Mouse (Mus musculus) ES-Bruce4 (cell line): ENCODE data around the gene Ankdd1a. TPM values are rescaled to one million over a fixed set of nuclear protein-coding genes. Genes with fewer than 3 reads are reported as not detected.

Experiments used
- H3K27ac ChIP-seq: 2 replicates; pipeline ENCODE4 v1.5.1; 2012; ENCODE audit warnings: low read length, inconsistent platforms; ENCODE audit not compliant: insufficient read depth
- H3K27me3 ChIP-seq: 2 replicates; pipeline ENCODE4 v1.6.1; 2012; ENCODE audit warnings: mild to moderate bottlenecking, low read length, inconsistent platforms; ENCODE audit not compliant: control insufficient read depth, poor library complexity, insufficient read depth, severe bottlenecking
- H3K36me3 ChIP-seq: 2 replicates; pipeline ENCODE4 v1.6.1; 2012; ENCODE audit warnings: inconsistent platforms, mild to moderate bottlenecking, low read length, moderate library complexity; ENCODE audit not compliant: control insufficient read depth, poor library complexity, insufficient read depth, severe bottlenecking
- H3K4me1 ChIP-seq: one replicate; pipeline ENCODE4 v1.8.1; 2011; ENCODE audit warnings: low read length; ENCODE audit not compliant: control insufficient read depth, insufficient read depth
- H3K4me3 ChIP-seq: 2 replicates; pipeline ENCODE4 v1.5.1; 2011; ENCODE audit warnings: low read depth, mild to moderate bottlenecking, low read length
- H3K9ac ChIP-seq: 2 replicates; pipeline ENCODE4 v1.6.1; 2012; ENCODE audit warnings: low read depth, mild to moderate bottlenecking, inconsistent platforms; ENCODE audit not compliant: poor library complexity, severe bottlenecking
- H3K9me3 ChIP-seq: replicated peaks from 2 replicates; pipeline ENCODE4 v1.6.1; 2012; ENCODE audit warnings: mild to moderate bottlenecking, low read length, inconsistent platforms; ENCODE audit not compliant: control insufficient read depth, poor library complexity, insufficient read depth, severe bottlenecking
- CTCF ChIP-seq: IDR thresholded peaks from one replicate; pipeline ENCODE4 v1.8.1; 2011; ENCODE audit warnings: low read depth, low read length
- EP300 ChIP-seq: IDR thresholded peaks from 2 replicates; pipeline ENCODE4 v1.6.1; 2011; ENCODE audit warnings: low read depth, low read length; ENCODE audit not compliant: insufficient read depth
- POLR2A ChIP-seq: IDR thresholded peaks from one replicate; pipeline ENCODE4 v1.8.1; 2011; ENCODE audit warnings: low read length; ENCODE audit not compliant: insufficient read depth
- polyA plus RNA-seq: library from polyadenylated mRNA; stranded (reverse); fragments of >200 nt; gene quantifications from 2 replicates; pipeline ENCODE4 v1.2.4, GENCODE M21; 2011; ENCODE audit warnings: low read depth; ENCODE audit not compliant: missing spikeins, insufficient read depth, insufficient read length

The Ankdd1a gene
- polyA plus RNA-seq, result not detected in 2 replicates

- H3K36me3 ChIP-seq, result no peaks in the 10 kb centered on the region
- H3K4me1 ChIP-seq, result no peaks in the 10 kb centered on the region
- no peaks in the 10 kb centered on the region for H3K9me3 ChIP-seq
- TF ChIP-seq EP300 (no peak), POLR2A (no peak), CTCF (no peak)
- peak within 1 kb of the TSS; percentile 43 for H3K4me3 ChIP-seq
- H3K27me3 ChIP-seq, result no peaks in the 10 kb centered on the region
- no peak within 1 kb of the TSS for H3K27ac ChIP-seq
- H3K9ac ChIP-seq, result peak within 1 kb of the TSS; percentile 8; the same call in 1 of the 2 replicates
These were observed at the start of gene Ankdd1a for GRCm38 (mm10) chr9:65519807-65520504. Ankdd1a (minus strand) TSS chr9:65520193.

- Histone ChIP-seq H3K27ac (no peak overlapping the region), H3K9me3 (no peaks in the 10 kb centered on the region), H3K27me3 (no peaks in the 10 kb centered on the region), H3K4me1 (no peaks in the 10 kb centered on the region), H3K36me3 (no peaks in the 10 kb centered on the region), H3K4me3 (no peak overlapping the region), H3K9ac (no peak overlapping the region)
- TF ChIP-seq POLR2A (no peak), CTCF (no peak), EP300 (no peak)
These were observed 49.5 kb upstream of the Ankdd1a start for GRCm38 (mm10) chr9:65569491-65569971.

- no peaks in the 10 kb centered on the region for H3K27me3 ChIP-seq
- H3K27ac ChIP-seq, result no peak overlapping the region
- H3K9ac ChIP-seq, result no peak overlapping the region
- no peak overlapping the region for H3K4me3 ChIP-seq
- H3K36me3 ChIP-seq, result no peaks in the 10 kb centered on the region
- H3K4me1 ChIP-seq, result no peaks in the 10 kb centered on the region
- TF ChIP-seq POLR2A (no peak), EP300 (no peak), CTCF (no peak)
- H3K9me3 ChIP-seq, result no peaks in the 10 kb centered on the region
These were observed 48.8 kb upstream of the Ankdd1a start for GRCm38 (mm10) chr9:65568787-65569186.

DNA sequence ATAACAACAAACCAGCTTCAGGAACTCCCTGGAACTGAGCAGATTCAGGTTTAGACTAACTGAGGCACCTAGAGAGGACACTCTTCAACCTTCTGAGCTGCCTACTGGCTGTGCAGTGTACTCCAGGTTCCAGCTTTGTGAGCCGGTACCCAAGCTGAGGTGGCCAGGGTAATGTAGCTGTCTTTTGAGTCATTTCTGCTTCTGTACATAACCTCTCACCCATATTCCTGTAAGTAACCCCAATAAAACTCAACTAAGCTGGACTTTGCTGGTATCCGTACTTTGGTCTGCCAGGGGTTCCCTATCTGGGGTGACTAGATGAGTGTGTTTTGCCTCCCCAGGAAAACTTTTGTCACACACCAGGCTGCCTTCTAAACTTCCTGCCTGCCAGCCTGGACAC lies 44.7 kb upstream of the Ankdd1a start:
- Histone ChIP-seq H3K4me1 (no peaks in the 10 kb centered on the region), H3K27me3 (no peaks in the 10 kb centered on the region), H3K27ac (no peak overlapping the region), H3K9me3 (no peaks in the 10 kb centered on the region), H3K9ac (no peak overlapping the region), H3K4me3 (no peak overlapping the region), H3K36me3 (no peaks in the 10 kb centered on the region)
- TF ChIP-seq EP300 (no peak), POLR2A (no peak), CTCF (no peak)

DNA sequence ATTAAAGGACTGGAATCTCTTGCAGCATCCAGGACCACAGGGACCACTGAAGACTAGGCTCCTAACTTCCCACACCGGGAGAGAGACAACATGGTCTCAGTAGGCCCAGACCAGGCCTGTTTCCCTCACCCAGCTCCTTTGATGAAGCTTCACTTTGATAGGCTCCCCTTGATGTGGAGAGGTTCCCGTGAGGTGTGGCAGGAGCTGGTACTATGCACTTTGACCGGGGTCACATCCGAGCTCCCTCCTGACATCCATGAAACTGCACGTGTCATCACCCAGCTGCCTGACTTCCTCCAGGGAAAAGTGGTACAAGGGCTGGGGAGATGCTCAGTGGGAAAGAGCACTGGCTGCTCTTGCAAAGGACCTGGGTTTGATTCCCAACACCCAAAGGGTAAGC lies 43.1 kb upstream of the Ankdd1a start:
- Histone ChIP-seq H3K27me3 (no peaks in the 10 kb centered on the region), H3K27ac (no peak overlapping the region), H3K4me3 (no peak overlapping the region), H3K36me3 (no peaks in the 10 kb centered on the region), H3K9me3 (no peaks in the 10 kb centered on the region), H3K9ac (no peak overlapping the region), H3K4me1 (no peaks in the 10 kb centered on the region)
- TF ChIP-seq POLR2A, result no peak
- no peak for TF ChIP-seq EP300
- no peak for TF ChIP-seq CTCF

DNA sequence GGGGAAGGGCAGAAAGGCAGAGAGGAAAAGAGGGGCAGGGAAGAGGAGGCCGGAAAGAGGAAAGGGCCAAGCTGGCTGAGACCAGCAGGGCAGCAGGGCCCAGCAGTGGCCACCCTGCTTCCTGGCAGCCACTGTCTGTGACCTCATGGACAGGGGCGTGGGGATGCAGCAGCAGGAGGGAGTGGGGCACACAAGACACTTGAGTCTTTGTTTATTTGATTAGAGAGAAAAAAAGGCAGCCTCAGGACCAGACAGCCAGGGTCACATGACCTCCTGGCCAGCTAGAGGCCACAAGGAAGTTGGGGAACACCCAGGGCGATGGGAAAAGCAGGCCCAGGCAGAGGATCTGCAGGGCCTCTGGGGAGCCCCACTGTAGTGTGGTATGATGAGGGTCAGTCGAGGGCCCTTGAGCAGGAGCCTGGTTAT lies 42.1 kb upstream of the Ankdd1a start:
- TF ChIP-seq CTCF, result no peak
- no peak for TF ChIP-seq POLR2A
- TF ChIP-seq EP300, result no peak
- Histone ChIP-seq H3K4me3 (no peak overlapping the region), H3K4me1 (no peaks in the 10 kb centered on the region), H3K27ac (no peak overlapping the region), H3K27me3 (no peaks in the 10 kb centered on the region), H3K9me3 (no peaks in the 10 kb centered on the region), H3K36me3 (no peaks in the 10 kb centered on the region), H3K9ac (no peak overlapping the region)
